Mouse (Mus musculus) gastrocnemius, adult 18-20 months (tissue): Measurements from ENCODE around the gene Acvr1b. TPM values are rescaled to one million over a fixed set of nuclear protein-coding genes. Genes with fewer than 3 reads are reported as not detected.

Source experiments
- DNase-seq: peaks from one replicate; pipeline ENCODE4 v3.0.0; 2021; ENCODE audit warnings: low spot score
- total RNA-seq, 2 experiments: library from RNA; stranded (reverse); gene quantifications; 2 replicates each; pipeline ENCODE4 v1.2.3; 2021

Gene Acvr1b
- total RNA-seq, 2 experiments from 2014 or later = 26.0 to 48.0 TPM

DNA sequence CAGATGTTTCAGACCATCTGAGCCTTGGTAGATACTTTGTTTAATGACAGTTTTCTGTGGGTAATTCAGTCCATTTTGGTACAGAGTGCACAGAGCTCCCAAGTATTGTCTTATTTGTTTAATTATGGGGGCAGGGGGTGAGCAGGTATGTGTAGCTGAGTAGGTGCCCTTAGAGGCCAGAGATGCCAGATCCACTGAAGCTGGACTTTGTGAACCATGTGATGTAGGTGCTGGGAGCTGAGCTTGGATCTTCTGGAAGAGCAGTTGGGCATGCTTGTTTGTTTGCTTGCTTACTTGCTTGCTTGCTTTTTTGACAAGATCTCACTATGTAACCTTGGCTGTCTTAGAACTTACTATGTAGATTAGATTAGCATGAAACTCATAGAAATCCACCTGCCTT lies 23.1 kb downstream of the Acvr1b start:
- no peak for DNase-seq

- DNase-seq = no peak
These were observed 23.8 kb downstream of the Acvr1b start for GRCm38 (mm10) chr15:101197497-101198179.

- DNase-seq = peak; percentile 78
These were observed 24.4 kb downstream of the Acvr1b start for GRCm38 (mm10) chr15:101198218-101198617.

DNA sequence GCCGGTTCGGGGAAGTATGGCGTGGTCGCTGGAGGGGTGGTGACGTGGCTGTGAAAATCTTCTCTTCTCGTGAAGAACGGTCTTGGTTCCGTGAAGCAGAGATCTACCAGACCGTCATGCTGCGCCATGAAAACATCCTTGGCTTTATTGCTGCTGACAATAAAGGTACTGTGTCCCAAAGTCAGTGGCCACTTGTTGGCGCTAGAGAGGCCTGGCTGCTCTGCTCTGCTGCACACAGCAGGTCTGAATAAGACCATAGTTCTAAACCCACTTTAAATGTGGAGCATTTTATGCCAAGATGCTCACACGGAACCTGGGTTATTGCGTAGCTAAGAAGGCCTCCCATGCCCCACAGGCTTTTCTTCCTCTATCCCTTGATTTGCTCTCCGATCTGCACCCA lies 25.0 kb downstream of the Acvr1b start:
- DNase-seq = no peak

DNA sequence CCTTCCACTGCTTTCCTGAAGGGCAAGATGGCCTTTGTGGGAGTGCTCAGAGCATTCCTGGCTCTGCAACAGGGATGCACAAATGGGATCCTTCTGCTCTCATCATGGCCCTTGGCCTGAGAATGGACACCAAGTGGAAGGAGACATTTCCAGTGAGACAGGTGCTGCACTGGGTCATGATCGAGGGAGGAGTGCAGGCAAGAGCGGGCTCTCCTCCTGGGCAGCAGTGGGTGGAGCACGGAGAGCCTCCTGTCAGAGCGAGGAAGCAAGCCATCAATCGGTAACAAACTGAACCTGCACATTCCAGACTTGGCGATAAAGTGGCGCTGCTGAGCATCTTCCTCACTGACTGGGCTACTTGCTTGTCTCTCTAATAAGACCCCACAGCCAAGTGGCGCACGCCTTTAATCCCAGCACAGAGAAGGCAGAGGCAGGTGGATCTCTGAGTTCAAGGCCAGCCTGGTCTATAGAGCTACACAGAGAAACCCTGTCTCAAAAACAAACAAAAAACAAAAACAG lies 27.0 kb downstream of the Acvr1b start:
- DNase-seq = no peak

- DNase-seq = no peak
These were observed 27.5 kb downstream of the Acvr1b start for GRCm38 (mm10) chr15:101201414-101201813.

- DNase-seq = no peak
These were observed 29.8 kb downstream of the Acvr1b start for GRCm38 (mm10) chr15:101203673-101204072.

DNA sequence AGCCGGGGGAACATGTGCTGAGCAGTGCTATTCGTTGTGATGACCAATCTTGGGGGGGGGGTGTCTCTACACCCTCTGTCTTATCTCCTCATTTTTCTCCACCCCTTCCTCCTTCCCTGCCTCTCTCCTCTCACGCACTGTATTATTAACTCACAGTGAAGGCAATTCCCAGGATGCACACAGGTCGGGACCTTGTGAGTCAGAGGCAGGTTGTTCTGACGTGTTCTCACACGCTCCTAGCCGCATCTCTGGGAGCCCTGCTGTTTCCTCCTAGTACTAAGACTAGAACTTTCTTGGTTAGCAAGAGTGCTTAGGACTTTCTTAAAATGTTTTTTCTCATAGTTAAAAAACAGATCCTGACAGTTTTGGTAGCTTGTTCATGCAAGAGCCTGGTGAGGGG lies 30.9 kb downstream of the Acvr1b start:
- DNase-seq = no peak

DNA sequence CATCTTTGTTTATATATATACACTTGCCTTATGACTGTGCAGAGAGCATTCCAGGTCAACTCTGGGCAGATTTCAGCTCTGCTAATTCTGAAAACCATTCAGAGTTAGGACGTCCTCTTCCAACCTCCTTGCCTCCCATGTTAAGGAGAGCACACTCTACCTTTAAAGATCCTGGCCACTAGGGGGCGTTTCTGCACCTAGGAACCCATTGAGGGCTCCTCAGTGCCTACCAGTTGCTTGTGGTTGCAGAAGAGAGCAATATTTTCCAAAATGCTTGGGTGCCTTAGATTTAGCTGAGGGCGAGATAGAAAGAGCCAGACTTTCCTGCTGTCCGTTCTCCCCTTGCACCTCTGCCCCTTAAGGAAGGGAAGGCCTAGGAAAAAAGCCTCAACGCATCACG lies 36.4 kb downstream of the Acvr1b start:
- DNase-seq = peak; percentile 68

DNA sequence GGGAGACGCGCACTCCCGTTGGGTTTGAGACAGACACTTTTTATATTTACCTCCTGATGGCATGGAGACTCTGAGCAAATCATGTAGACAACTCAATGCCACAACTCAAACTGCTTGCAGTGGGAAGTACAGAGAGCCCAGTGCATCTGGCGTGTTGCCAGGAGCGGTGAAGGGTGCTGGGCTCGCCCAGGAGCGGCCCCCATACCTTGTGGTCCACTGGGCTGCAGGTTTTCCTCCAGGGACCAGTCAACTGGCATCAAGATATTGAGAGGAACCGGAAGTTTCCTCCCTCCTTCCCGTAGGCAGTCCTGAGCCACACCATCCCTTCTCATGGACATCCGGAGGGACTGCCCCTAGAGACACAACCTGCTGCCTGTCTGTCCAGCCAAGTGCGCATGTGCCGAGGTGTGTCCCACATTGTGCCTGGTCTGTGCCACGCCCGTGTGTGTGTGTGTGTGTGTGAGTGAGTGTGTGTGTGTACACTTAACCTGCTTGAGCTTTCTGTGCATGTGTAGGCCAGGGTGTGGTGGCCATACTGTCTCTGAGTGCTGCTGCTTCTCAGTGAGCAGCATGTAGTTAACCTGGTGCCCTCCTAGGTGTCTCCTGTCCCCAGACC lies 37.2 kb downstream of the Acvr1b start:
- DNase-seq = no peak

DNA sequence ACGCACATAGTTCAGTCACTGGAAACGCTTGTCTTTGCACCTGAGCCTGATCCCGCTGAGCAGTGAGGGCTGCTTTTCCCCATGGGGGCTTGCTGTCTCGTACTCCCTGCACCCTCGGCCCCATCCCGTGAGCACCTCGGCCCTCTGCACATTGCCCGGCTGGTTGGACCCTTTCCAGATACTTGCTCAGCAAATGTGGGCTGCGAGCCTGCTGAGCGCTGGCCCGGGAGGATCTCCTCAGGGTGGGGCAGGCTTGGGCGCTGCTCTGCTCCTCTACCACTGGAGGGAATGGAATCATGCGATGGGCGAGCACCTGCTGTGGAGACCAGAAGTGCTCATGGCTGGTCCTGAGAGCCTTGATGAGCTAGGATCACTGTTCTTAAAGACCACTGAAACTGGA lies 38.6 kb downstream of the Acvr1b start:
- DNase-seq = peak; percentile 80

- no peak for DNase-seq
These were observed 41.3 kb downstream of the Acvr1b start for GRCm38 (mm10) chr15:101215136-101215535.

- DNase-seq = no peak
These were observed 42.2 kb downstream of the Acvr1b start for GRCm38 (mm10) chr15:101216036-101216435.

- no peak for DNase-seq
These were observed 47.0 kb downstream of the Acvr1b start for GRCm38 (mm10) chr15:101220905-101221297.

DNA sequence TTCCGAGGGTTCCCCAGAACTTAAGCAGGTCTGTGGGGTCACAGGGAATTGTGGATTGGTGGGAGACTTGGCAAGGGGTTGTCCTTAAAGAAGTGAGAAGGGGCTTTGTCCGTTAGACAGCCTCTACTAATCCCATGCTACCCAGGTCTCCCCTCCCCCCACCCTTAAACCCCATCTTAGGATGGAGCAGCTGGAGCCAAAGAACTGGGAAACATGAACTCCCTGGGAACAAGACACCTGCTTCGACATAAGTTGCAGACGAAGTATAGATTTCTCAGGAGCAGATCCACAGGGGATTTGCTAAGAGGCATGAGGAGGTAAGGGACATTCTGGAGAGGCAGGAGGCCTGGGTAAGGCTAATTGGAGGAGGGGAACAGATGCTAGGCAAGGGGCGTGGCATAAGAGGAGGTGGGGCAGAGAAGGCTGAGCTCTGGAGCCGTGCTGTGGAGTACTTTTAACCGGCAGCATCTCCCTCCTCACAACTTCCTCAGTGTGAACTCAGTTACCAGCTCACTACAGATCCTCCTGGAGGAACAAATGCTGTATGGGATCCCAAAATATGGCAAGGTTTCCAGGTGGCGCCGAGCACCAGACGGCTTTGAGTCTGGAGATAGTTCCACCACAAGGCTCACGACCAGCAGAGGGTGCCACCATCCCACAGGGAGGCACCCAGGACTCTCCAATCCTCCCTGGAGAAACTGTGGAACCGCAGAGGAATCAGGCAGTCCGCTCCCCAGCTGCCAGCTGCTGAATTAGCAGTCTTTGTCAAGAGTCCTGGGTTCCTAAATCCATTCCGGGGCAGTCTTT lies 47.6 kb downstream of the Acvr1b start:
- DNase-seq = peak; percentile 92

DNA sequence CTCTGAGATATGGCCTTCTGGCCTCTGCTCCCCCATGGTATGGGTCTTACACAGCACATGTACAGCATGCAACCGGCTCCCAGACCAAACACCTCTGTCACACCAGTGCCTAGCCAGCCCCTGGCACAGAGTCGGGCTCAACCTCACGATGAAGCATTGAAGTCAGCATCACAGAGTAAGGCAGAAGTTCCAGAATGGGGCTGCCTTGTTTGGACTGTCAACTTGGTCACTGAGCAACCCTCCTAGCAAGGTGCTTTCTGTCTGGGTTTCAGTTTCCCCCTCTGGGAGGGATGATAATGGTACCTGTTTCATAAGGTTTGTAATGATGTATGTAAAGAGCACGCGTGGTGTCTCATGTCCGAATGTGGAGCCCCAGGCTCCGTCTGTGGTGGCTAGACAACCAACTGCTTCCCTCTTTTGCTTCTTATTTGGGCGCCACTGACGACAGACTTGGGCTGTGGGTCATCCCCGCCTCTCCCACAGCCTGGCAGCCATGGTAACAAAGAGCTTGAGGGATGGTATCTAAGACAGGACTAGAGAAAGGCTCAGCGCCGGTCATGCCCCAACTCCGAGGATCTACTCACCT lies 49.1 kb downstream of the Acvr1b start:
- no peak for DNase-seq

GRCm38 (mm10) chr15:101223596-101223995 lies 49.7 kb downstream of the Acvr1b start:
- DNase-seq = no peak

GRCm38 (mm10) chr15:101224006-101224906 lies 50.4 kb downstream of the Acvr1b start, which contains the start of gene Grasp:
Gene Grasp, plus strand, starts transcription at chr15:101224188.
- peak; percentile 92 for DNase-seq

GRCm38 (mm10) chr15:101224977-101225376 lies 51.1 kb downstream of the Acvr1b start:
- no peak for DNase-seq

GRCm38 (mm10) chr15:101227971-101228370 lies 54.1 kb downstream of the Acvr1b start:
- DNase-seq = peak; percentile 64
